Mouse (Mus musculus): ENCODE data around the gene Gpt2.

DNA sequence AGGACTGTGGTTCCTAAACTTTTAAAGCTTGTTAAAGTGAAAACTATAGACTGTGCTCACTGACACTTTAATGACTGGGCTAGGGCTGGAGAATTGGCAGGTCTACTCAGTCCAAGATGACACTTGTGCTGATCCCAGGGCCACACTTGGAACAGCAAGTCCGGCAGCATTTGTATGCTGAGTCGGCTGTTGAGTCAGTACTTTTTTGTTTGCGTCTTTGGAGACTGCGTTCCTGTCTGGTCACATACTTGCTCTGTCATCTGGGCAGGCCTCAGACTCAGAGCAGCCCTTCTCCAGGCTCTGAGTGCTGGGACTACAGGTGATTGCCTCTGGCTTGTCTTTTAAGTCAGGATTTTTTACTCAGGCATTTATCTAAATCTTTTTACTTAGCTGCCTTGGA, 20.9 kb downstream of the Gpt2 start:
- TF ChIP-seq POLR2A (IDR thresholded peaks at IDR 0.05; ENCODE audit: low read depth, low read length) (no peak), CTCF (conservative IDR thresholded peaks at IDR 0.05; ENCODE audit: insufficient read depth, insufficient read length, low read depth, low read length) (no peak)
